Mouse (Mus musculus) left cerebral cortex, adult 2 months (tissue): ENCODE measurements around the gene Rmi2. TPM values are rescaled to one million over a fixed set of nuclear protein-coding genes. Genes with fewer than 3 reads are reported as not detected.

Source experiments
- DNase-seq, 2 experiments: peaks; one replicate each; pipeline ENCODE4 v3.0.0; 2021 to 2022; ENCODE audit warnings: low spot score in 2 of 2, mixed read lengths in 1 of 2; ENCODE audit errors: extremely low spot score in 1 of 2
- H3K27ac ChIP-seq: fragments of 200-600 bp; 2 replicates; pipeline ENCODE4 v1.8.1; 2022
- H3K4me3 ChIP-seq: fragments of 200-600 bp; 2 replicates; pipeline ENCODE4 v1.8.1; 2022
- CTCF ChIP-seq: fragments of 200-600 bp; IDR thresholded peaks from 2 replicates; pipeline ENCODE4 v1.8.1; 2022; ENCODE audit warnings: antibody characterized with exemption, mild to moderate bottlenecking, moderate library complexity
- intact Hi-C: fragments of 180-260 bp; cut with DNase I; formaldehyde crosslinking; loops from one replicate; pipeline ENCODE4 v1.15.1; 2025
- total RNA-seq, 2 experiments: library from RNA; stranded (reverse); gene quantifications; 2 replicates each; pipeline ENCODE4 v1.2.3; 2021

The Rmi2 gene
- total RNA-seq, 2 experiments from 2014 or later, result 0.14 to 0.42 TPM

GRCm38 (mm10) chr16:10805789-10806527 is 28.9 kb upstream of the Rmi2 start, which contains the start of gene Prm1:
TSS of gene Prm1 (minus strand) at chr16:10805839.
- H3K27ac ChIP-seq, result no peak within 1 kb of the TSS
- intact Hi-C loops, result no loop called here

GRCm38 (mm10) chr16:10810376-10810775 is 24.5 kb upstream of the Rmi2 start:
- TF ChIP-seq CTCF, result no peak
- intact Hi-C loops, result no loop called here
- DNase-seq, result no peak
- Histone ChIP-seq H3K4me3 (no peak overlapping the region), H3K27ac (no peak overlapping the region)

More at GRCm38 (mm10) chr16:10805789-10806527, 28.9 kb upstream of the Rmi2 start, which contains the start of gene Prm1:
- no peak for TF ChIP-seq CTCF
- no peak within 1 kb of the TSS for H3K4me3 ChIP-seq
- no peak for DNase-seq

- H3K4me3 ChIP-seq, result no peak within 1 kb of the TSS
- H3K27ac ChIP-seq, result no peak within 1 kb of the TSS
- intact Hi-C loops, result no loop called here
- no peak for TF ChIP-seq CTCF
- DNase-seq, result no peak
These were observed 21.9 kb upstream of the Rmi2 start, which contains the start of gene Gm11172 for GRCm38 (mm10) chr16:10812865-10813371. TSS of gene Gm11172 (plus strand) at chr16:10812915.

- H3K4me3 ChIP-seq, result no peak overlapping the region
- intact Hi-C loops, result no loop called here
- TF ChIP-seq CTCF, result no peak
- H3K27ac ChIP-seq, result no peak overlapping the region
- no peak for DNase-seq
These were observed 21.1 kb upstream of the Rmi2 start for GRCm38 (mm10) chr16:10813726-10814125.

- no peak for TF ChIP-seq CTCF
These were observed 20.0 kb upstream of the Rmi2 start for GRCm38 (mm10) chr16:10814864-10815263.

GRCm38 (mm10) chr16:10818579-10819135 is 16.2 kb upstream of the Rmi2 start:
- H3K4me3 ChIP-seq, result no peak overlapping the region
- no peak for DNase-seq
- intact Hi-C loops, result no loop called here
- no peak overlapping the region for H3K27ac ChIP-seq
- no peak for TF ChIP-seq CTCF

More at GRCm38 (mm10) chr16:10814864-10815263, 20.0 kb upstream of the Rmi2 start:
- intact Hi-C loops, result no loop called here
- no peak for DNase-seq
- Histone ChIP-seq H3K27ac (no peak overlapping the region), H3K4me3 (no peak overlapping the region)

GRCm38 (mm10) chr16:10819966-10820365 is 14.9 kb upstream of the Rmi2 start:
- intact Hi-C loops, result no loop called here
- no peak for TF ChIP-seq CTCF
- no peak overlapping the region for H3K4me3 ChIP-seq
- no peak for DNase-seq
- H3K27ac ChIP-seq, result no peak overlapping the region

- DNase-seq, result no peak
- no peak for TF ChIP-seq CTCF
- Histone ChIP-seq H3K27ac (no peak overlapping the region), H3K4me3 (no peak overlapping the region)
- intact Hi-C loops, result no loop called here
These were observed 13.5 kb upstream of the Rmi2 start for GRCm38 (mm10) chr16:10821387-10821786.

GRCm38 (mm10) chr16:10824536-10824935 is 10.3 kb upstream of the Rmi2 start:
- intact Hi-C loops, result no loop called here
- no peak for TF ChIP-seq CTCF
- H3K4me3 ChIP-seq, result no peak overlapping the region
- no peak for DNase-seq
- H3K27ac ChIP-seq, result no peak overlapping the region

GRCm38 (mm10) chr16:10825840-10826239 is 9.0 kb upstream of the Rmi2 start:
- TF ChIP-seq CTCF, result no peak
- intact Hi-C loops, result no loop called here
- DNase-seq, result no peak
- no peak overlapping the region for H3K4me3 ChIP-seq
- H3K27ac ChIP-seq, result no peak overlapping the region

- intact Hi-C loops, result no loop called here
- no peak for DNase-seq
- no peak overlapping the region for H3K4me3 ChIP-seq
- H3K27ac ChIP-seq, result no peak overlapping the region
- no peak for TF ChIP-seq CTCF
These were observed 7.6 kb upstream of the Rmi2 start for GRCm38 (mm10) chr16:10827269-10827668.

- no peak for DNase-seq
- intact Hi-C loops, result no loop called here
- TF ChIP-seq CTCF, result no peak
These were observed 6.9 kb upstream of the Rmi2 start for GRCm38 (mm10) chr16:10827766-10828460.

More at GRCm38 (mm10) chr16:10827766-10828460, 6.9 kb upstream of the Rmi2 start:
- H3K27ac ChIP-seq, result no peak overlapping the region
- H3K4me3 ChIP-seq, result no peak overlapping the region
